Mouse (Mus musculus) cortical plate, adult 2 months (tissue): ENCODE results near the gene Arhgap15. TPM values are rescaled to one million over a fixed set of nuclear protein-coding genes. Genes with fewer than 3 reads are reported as not detected.

Source experiments
- H3K27ac ChIP-seq: fragments of 200-500 bp; 2 replicates; pipeline ENCODE4 v1.5.1; 2012; ENCODE audit warnings: low read length, control low read depth, inconsistent platforms; ENCODE audit not compliant: insufficient read depth
- H3K4me1 ChIP-seq: fragments of 200-500 bp; 2 replicates; pipeline ENCODE4 v1.6.1; 2011; ENCODE audit warnings: low read length; ENCODE audit not compliant: control insufficient read depth, insufficient read depth
- H3K4me3 ChIP-seq: fragments of 200-500 bp; 2 replicates; pipeline ENCODE4 v1.5.1; 2011; ENCODE audit warnings: mild to moderate bottlenecking, low read length, control low read depth; ENCODE audit not compliant: insufficient read depth
- CTCF ChIP-seq: fragments of 200-500 bp; IDR thresholded peaks from 2 replicates; pipeline ENCODE4 v1.5.1; 2011; ENCODE audit warnings: mild to moderate bottlenecking, control low read depth, low read length; ENCODE audit not compliant: insufficient read depth; ENCODE audit errors: extremely low read depth
- POLR2A ChIP-seq: fragments of 200-500 bp; IDR thresholded peaks from 2 replicates; pipeline ENCODE4 v1.6.1; 2011; ENCODE audit warnings: mild to moderate bottlenecking, low read length, control low read depth; ENCODE audit not compliant: insufficient read depth; ENCODE audit errors: extremely low read depth
- polyA plus RNA-seq: library from polyadenylated mRNA; depleted of rRNA; stranded (reverse); fragments of >200 nt; gene quantifications from 2 replicates; pipeline ENCODE4 v1.2.3, GENCODE M21; 2012

The Arhgap15 gene
- polyA plus RNA-seq, 1 experiment = 8.9 TPM

DNA sequence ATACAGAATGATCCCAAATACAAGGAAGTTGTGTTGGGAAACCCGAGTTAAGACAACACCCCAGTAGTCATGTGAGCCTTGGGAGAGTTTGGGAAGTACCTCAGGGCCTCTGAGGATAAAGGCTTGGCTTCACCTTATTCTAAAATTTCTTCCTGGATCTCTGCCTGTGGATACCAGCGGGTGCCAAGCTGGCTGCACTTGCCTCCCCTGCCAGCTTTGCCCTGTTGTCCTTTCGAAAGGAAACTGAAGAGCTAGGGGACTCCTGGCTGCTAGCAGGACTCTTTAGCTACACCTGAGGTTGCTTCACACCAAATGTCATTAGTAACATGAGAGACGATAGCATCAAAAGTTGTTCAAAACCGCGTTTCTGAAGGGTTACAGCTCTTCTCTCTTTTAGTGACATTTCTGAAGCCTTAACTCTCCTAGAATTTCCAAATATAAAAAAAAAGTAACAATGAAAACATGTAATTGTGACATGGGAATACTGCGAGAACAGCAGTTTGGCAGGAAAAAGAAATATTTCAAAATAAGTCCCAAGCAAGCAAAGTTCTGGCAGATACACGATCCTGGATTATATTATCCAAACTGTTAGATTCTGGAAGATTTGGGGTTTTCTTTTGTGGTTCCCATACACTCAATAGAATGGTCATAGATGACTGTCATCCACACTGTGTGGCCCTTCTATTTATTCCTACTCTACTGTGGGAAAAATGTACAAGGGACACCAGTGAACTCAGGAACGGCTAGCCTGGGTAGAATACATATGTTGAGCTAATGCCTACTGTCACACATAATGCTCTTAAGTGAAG, 364.6 kb downstream of the Arhgap15 start:
- Histone ChIP-seq H3K4me3 (no peak overlapping the region), H3K4me1 (peaks cover 2% of the 10 kb centered on the region; the same call in 1 of the 2 replicates), H3K27ac (no peak overlapping the region)
- no peak for TF ChIP-seq CTCF
- TF ChIP-seq POLR2A = no peak

DNA sequence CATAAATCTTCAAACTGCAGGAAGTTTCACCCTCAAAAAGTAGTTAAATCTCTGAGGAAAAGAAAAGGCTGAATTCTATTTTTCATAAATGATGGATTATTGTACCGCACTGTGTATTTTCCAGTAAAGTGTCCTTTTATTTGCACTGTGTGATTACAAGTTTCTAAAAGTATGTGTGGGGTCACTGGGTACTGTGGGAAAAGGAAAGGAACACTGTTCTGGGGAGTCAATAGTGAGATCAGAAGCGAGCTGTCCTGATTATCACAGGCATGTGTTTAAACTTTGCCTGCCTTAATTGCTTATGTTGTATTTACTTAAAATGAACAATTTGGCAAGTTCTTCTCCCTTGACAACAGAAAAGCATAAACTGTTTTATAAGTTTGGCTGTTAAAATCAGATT, 365.7 kb downstream of the Arhgap15 start:
- Histone ChIP-seq H3K4me3 (no peak overlapping the region), H3K4me1 (peaks cover 2% of the 10 kb centered on the region; the same call in 1 of the 2 replicates), H3K27ac (no peak overlapping the region)
- TF ChIP-seq POLR2A (no peak), CTCF (no peak)

DNA sequence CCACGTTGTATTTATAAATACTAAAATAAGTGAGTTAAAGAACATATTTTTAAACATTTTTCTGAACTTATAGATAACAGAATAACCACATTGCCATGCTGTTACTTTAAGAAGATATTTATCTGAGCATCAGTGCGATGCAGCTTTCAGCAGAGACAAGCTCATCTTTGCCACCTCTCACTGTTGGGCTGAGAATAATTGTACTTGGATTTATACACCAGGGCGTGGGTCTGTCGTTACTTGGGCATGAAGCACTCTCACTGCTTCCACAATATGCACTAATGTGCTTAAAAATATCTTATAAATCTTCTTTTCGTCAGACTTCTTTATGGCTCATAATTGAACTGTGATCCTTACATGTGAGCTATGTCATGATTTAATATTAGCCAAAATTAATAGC, 372.5 kb downstream of the Arhgap15 start:
- H3K4me3 ChIP-seq = no peak overlapping the region
- TF ChIP-seq CTCF (no peak), POLR2A (no peak)
- H3K4me1 ChIP-seq = no peaks in the 10 kb centered on the region
- H3K27ac ChIP-seq = no peak overlapping the region

DNA sequence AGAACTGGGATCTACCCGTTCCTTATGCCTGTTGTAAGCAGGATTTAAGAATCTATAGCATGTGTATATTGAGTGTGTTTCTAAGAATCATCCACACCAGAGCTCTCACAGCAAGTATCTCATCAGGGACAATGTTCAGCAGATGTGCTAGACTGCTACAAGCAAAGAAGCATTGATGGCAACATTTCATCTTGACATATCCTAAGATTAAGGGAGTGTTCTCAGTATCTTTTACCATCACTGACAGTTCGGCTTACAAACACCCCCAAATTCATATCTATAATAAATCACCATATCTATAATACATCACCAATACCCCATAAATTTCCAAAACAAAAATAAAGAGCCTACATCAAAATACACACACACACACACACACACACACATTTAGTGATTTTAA, 374.6 kb downstream of the Arhgap15 start:
- TF ChIP-seq CTCF = no peak
- TF ChIP-seq POLR2A = no peak
- Histone ChIP-seq H3K4me3 (no peak overlapping the region), H3K27ac (no peak overlapping the region), H3K4me1 (no peaks in the 10 kb centered on the region)

DNA sequence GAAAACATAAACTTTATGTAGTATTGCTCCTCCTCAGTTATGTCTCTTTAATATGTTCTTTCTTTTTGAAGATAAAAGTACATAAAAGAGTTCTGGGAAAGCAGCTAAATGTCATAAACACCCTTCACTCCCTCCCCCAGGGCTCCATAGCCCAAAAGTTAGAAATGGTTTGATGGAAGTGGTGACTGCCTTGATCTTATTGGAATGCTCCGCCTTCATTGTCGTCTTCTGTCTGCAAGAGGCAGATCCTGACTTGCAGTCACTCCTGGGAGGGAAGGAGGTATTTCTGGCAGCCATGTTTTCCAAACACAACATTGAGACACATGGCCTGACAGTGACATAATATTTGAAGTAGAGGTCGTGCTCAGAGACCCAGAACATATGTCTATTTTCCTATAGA, 375.5 kb downstream of the Arhgap15 start:
- Histone ChIP-seq H3K27ac (no peak overlapping the region), H3K4me1 (no peaks in the 10 kb centered on the region), H3K4me3 (no peak overlapping the region)
- no peak for TF ChIP-seq CTCF
- TF ChIP-seq POLR2A = no peak

DNA sequence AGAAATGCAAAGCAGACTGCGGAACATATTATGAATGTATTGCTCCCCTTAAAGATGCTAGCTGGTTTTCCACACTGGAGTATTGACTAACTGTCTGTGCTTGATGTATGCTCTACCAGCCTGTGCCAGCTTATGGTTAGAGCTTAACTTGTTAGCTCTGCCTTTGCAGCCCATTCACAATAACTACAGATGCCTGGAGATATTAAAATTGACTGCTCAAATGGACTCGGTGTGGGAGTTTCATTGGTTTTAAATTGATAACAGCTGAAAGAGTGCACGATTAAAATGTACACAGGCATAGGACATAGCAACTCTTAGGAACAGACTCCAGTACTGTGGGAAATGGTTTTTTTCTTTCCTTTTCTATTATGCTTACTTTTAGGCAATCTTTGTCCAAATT, 376.1 kb downstream of the Arhgap15 start:
- H3K27ac ChIP-seq = no peak overlapping the region
- no peak overlapping the region for H3K4me3 ChIP-seq
- no peaks in the 10 kb centered on the region for H3K4me1 ChIP-seq
- TF ChIP-seq POLR2A (no peak), CTCF (no peak)

DNA sequence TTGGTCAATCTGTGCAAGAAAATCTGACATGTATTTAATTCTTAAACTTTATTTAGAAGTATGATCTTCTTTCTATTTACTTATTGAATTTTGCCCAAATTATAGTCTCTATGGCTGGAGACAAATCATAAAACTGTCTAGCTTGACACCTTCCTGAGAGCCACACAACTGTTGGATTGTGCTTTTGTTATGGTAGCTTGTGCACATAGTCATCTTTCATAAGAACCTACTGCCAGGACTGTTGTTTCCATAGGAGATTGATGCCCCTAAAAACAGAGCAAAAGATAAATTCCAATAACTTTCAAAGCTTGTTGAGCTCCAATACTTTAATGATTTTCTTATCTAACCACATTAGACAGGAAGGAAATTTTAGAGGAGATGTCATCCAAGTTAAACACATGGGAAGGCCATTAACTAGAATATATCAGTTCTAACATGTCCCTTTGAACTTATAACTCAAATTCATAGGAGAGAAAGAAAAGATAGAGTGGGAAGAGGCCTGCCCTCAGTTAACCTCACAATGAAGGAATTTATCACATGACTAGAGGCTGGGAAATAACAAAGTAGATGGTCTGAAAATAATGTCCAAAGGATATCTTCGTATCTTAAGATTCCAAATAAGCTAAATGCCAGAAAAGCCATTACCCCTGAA, 377.5 kb downstream of the Arhgap15 start:
- Histone ChIP-seq H3K4me1 (no peaks in the 10 kb centered on the region), H3K4me3 (no peak overlapping the region), H3K27ac (no peak overlapping the region)
- TF ChIP-seq CTCF (no peak), POLR2A (no peak)

DNA sequence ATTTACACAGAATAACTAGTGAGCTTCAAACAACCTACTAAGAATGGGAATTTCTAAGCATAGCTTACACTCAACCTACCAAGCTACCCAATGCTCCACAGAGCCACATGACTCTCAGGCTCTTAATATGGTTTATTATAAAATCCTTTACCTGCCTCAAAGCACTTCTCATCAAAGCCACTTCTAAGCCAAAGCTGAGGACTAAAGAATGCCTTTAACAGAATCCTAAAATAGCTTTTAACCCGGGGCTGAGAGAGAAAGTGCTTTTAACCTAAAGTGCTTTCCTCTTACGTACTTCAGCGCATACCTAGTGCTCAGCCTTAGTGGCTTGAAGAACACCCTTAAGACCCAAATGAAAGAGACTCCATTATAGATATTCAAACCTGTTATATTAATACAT, 380.9 kb downstream of the Arhgap15 start:
- no peak overlapping the region for H3K4me3 ChIP-seq
- peaks cover 1% of the 10 kb centered on the region; the same call in 1 of the 2 replicates for H3K4me1 ChIP-seq
- no peak overlapping the region for H3K27ac ChIP-seq
- no peak for TF ChIP-seq POLR2A
- TF ChIP-seq CTCF = no peak

DNA sequence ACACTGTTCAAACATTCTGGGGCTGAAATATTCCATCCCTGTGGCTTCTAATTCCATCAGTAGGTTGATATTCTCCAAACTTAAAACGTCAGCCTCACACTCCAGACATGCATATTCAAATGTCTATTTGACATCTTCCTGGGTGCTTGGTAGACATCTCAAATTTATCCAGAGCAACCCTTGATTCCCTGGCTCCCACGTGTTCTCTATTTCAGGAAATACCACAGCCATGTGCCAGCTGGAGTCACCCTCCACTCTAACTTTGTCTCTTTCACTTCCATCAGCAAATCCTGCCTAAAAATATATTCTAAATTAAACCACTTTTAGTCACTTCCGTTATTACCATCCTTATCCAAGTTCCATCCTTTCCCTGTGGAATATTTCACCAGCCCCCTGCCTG, 382.6 kb downstream of the Arhgap15 start:
- TF ChIP-seq POLR2A (no peak), CTCF (no peak)
- Histone ChIP-seq H3K4me3 (no peak overlapping the region), H3K4me1 (peaks cover 1% of the 10 kb centered on the region), H3K27ac (no peak overlapping the region)

DNA sequence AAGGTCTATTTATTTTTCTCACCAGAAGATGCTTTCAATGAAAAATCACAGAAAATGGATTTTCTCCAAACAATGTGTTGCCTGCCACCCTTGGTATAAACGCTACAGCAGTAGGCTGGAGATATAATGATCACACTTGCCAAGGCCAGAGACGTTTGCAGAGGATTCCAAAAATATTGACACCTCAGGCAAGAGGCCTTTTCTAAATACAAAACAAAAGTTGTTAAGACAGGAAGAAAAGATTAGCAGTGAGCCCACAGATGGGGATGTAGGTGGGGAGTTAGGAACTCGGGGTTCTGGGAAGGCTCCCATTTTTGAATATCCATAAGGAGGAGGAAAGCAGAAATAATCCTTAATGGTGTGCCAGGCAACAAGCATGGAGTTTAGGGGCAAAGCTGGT, 386.2 kb downstream of the Arhgap15 start:
- Histone ChIP-seq H3K4me3 (no peak overlapping the region), H3K4me1 (peaks cover 1% of the 10 kb centered on the region), H3K27ac (no peak overlapping the region)
- no peak for TF ChIP-seq CTCF
- no peak for TF ChIP-seq POLR2A
